In genomic region chr5:24711615-24712014, GRCm38 (mm10) we compare ENCODE assay signal across 22 mouse cellular contexts. TPM values are rescaled to one million over a fixed set of nuclear protein-coding genes. Genes with fewer than 3 reads are reported as not detected.
DNase-seq lines count a peak whose midpoint lies in the region; ATAC-seq and TF ChIP-seq lines count a peak whose summit lies in the region.
"Had no signal": no experiment of that assay in that cellular context is flagged by ENCODE, and none has a peak within 500 bp of the region (broad histone marks: within the 10 kb centered on the region; RNA-seq: fewer than 3 reads in every experiment).

No protein-coding gene starts in this region.

- TF ChIP-seq EP300 in liver, postnatal 0 days (IDR thresholded peaks at IDR 0.05; ENCODE audit: low read depth), result no peak
- no peak for TF ChIP-seq EP300 in CH12.LX (IDR thresholded peaks at IDR 0.05; ENCODE audit: low read length)

- H3K4me3 ChIP-seq in hindbrain, postnatal 0 days (ENCODE audit: low read length), result no peak overlapping the region
- no peak overlapping the region for H3K4me3 ChIP-seq in hindbrain, embryonic 12.5 days
- no peak overlapping the region for H3K4me3 ChIP-seq in liver, postnatal 0 days (ENCODE audit: low read depth, low read length)
- H3K4me3 ChIP-seq in liver, embryonic 12.5 days, result no peak overlapping the region
- H3K4me3 ChIP-seq in CH12.LX (replicated peaks in 1 of 3; ENCODE audit: low read depth in 2 of 3, low read length in 2 of 3, poor library complexity in 1 of 3), result no peak overlapping the region
- no peak overlapping the region for H3K4me3 ChIP-seq in bone marrow macrophage, adult 2 months (ENCODE audit: insufficient read depth, low read length)
- H3K4me3 ChIP-seq: embryonic facial prominence, embryonic 15.5 days; forebrain, embryonic 10.5 days; limb, embryonic 15.5 days; neural tube, embryonic 15.5 days had no signal

- H3K4me1 ChIP-seq in hindbrain, postnatal 0 days (ENCODE audit: insufficient read depth, low read length), result peaks cover 10% of the 10 kb centered on the region; the same call in 1 of the 2 replicates
- no peaks in the 10 kb centered on the region for H3K4me1 ChIP-seq in hindbrain, embryonic 12.5 days
- no peaks in the 10 kb centered on the region for H3K4me1 ChIP-seq in liver, postnatal 0 days (ENCODE audit: insufficient read depth)
- peaks cover 17% of the 10 kb centered on the region for H3K4me1 ChIP-seq in liver, embryonic 12.5 days
- H3K4me1 ChIP-seq in CH12.LX (ENCODE audit: control insufficient read depth in 1 of 2, insufficient read depth in 2 of 2), result peaks cover 0 to 20% of the 10 kb centered on the region in 2 experiments; a peak in 2 of 4 replicates
- no peaks in the 10 kb centered on the region for H3K4me1 ChIP-seq in bone marrow macrophage, adult 2 months (ENCODE audit: control insufficient read depth, insufficient read depth, low read length)
- H3K4me1 ChIP-seq: embryonic facial prominence, embryonic 15.5 days; forebrain, embryonic 10.5 days; limb, embryonic 15.5 days had no signal

- no peak for ATAC-seq in hindbrain, postnatal 0 days
- ATAC-seq in hindbrain, embryonic 12.5 days (ENCODE audit: low FRiP score), result no peak
- no peak for ATAC-seq in liver, postnatal 0 days
- ATAC-seq in liver, embryonic 12.5 days, result no peak
- ATAC-seq in megakaryocyte-erythroid progenitor cell, adult 5-6 weeks (replicated peaks; ENCODE audit: low FRiP score, low TSS enrichment, poor library complexity, severe bottlenecking), result no peak

- peaks cover 30% of the 10 kb centered on the region for H3K36me3 ChIP-seq in hindbrain, postnatal 0 days (ENCODE audit: insufficient read depth, low read length)
- H3K36me3 ChIP-seq in hindbrain, embryonic 12.5 days, result peaks cover 56% of the 10 kb centered on the region
- peaks cover 44% of the 10 kb centered on the region for H3K36me3 ChIP-seq in liver, postnatal 0 days (replicated peaks; ENCODE audit: insufficient read depth, low read length)
- peaks cover 63% of the 10 kb centered on the region for H3K36me3 ChIP-seq in liver, embryonic 12.5 days
- H3K36me3 ChIP-seq in CH12.LX (replicated peaks in 1 of 2; ENCODE audit: control insufficient read depth in 1 of 2, insufficient read depth in 1 of 2, low read length in 1 of 2), result peaks cover 46 to 67% of the 10 kb centered on the region in 2 experiments

- H3K9ac ChIP-seq in hindbrain, postnatal 0 days (replicated peaks; ENCODE audit: low read length), result no peak overlapping the region
- H3K9ac ChIP-seq in hindbrain, embryonic 12.5 days, result no peak overlapping the region
- H3K9ac ChIP-seq in liver, postnatal 0 days (replicated peaks), result no peak overlapping the region
- H3K9ac ChIP-seq in liver, embryonic 12.5 days, result no peak overlapping the region
- H3K9ac ChIP-seq in CH12.LX (ENCODE audit: insufficient read depth, low read depth), result no peak overlapping the region
- H3K9ac ChIP-seq: embryonic facial prominence, embryonic 15.5 days; limb, embryonic 15.5 days; neural tube, embryonic 15.5 days had no signal

- in situ Hi-C loops in CH12.LX (cut with MboI; ENCODE audit: low pct_ligation_motif_present, low pct_unique_long_range_greater_than_20kb, low sequenced_read_pairs), result no loop called here

- H3K27me3 ChIP-seq in hindbrain, postnatal 0 days (ENCODE audit: insufficient read depth, low read length), result no peaks in the 10 kb centered on the region
- H3K27me3 ChIP-seq in hindbrain, embryonic 12.5 days, result no peaks in the 10 kb centered on the region
- no peaks in the 10 kb centered on the region for H3K27me3 ChIP-seq in liver, postnatal 0 days (ENCODE audit: insufficient read depth, low read length)
- H3K27me3 ChIP-seq in liver, embryonic 12.5 days (replicated peaks), result no peaks in the 10 kb centered on the region
- no peaks in the 10 kb centered on the region for H3K27me3 ChIP-seq in CH12.LX (replicated peaks)
- H3K27me3 ChIP-seq: embryonic facial prominence, embryonic 15.5 days; limb, embryonic 15.5 days; neural tube, embryonic 15.5 days had no signal

- TF ChIP-seq CTCF in hindbrain, postnatal 0 days (IDR thresholded peaks at IDR 0.05; ENCODE audit: low read depth), result peak; percentile 35
- peak; percentile 40 for TF ChIP-seq CTCF in liver, postnatal 0 days (IDR thresholded peaks at IDR 0.05; ENCODE audit: low read depth)
- peak; percentile 27 to 30; a peak in 2 of 4 replicates for TF ChIP-seq CTCF in CH12.LX (conservative IDR thresholded peaks at IDR 0.05 in 1 of 2, IDR thresholded peaks at IDR 0.05 in 1 of 2; ENCODE audit: low read depth in 2 of 2, low read length in 2 of 2)
- TF ChIP-seq CTCF in bone marrow macrophage, adult 2 months (IDR thresholded peaks at IDR 0.05; ENCODE audit: low read depth, low read length), result peak; percentile 37

- H3K9me3 ChIP-seq in hindbrain, postnatal 0 days (ENCODE audit: low read length), result no peaks in the 10 kb centered on the region
- H3K9me3 ChIP-seq in hindbrain, embryonic 12.5 days (replicated peaks), result no peaks in the 10 kb centered on the region
- no peaks in the 10 kb centered on the region for H3K9me3 ChIP-seq in liver, postnatal 0 days (ENCODE audit: low read length)
- H3K9me3 ChIP-seq in liver, embryonic 12.5 days (replicated peaks), result no peaks in the 10 kb centered on the region; the same call in 1 of the 2 replicates
- peaks cover 16% of the 10 kb centered on the region for H3K9me3 ChIP-seq in CH12.LX (replicated peaks; ENCODE audit: low read length)
- H3K9me3 ChIP-seq: embryonic facial prominence, embryonic 15.5 days; limb, embryonic 15.5 days; neural tube, embryonic 15.5 days had no signal

- H3K27ac ChIP-seq in hindbrain, postnatal 0 days, result no peak overlapping the region
- no peak overlapping the region for H3K27ac ChIP-seq in hindbrain, embryonic 12.5 days
- no peak overlapping the region for H3K27ac ChIP-seq in liver, postnatal 0 days (ENCODE audit: low read depth)
- no peak overlapping the region for H3K27ac ChIP-seq in liver, embryonic 12.5 days
- no peak overlapping the region for H3K27ac ChIP-seq in CH12.LX (ENCODE audit: insufficient read depth, low read depth)
- no peak overlapping the region for H3K27ac ChIP-seq in bone marrow macrophage, adult 2 months (ENCODE audit: insufficient read depth, low read depth, low read length)
- H3K27ac ChIP-seq: embryonic facial prominence, embryonic 15.5 days; forebrain, embryonic 10.5 days; limb, embryonic 15.5 days; neural tube, embryonic 15.5 days had no signal

- TF ChIP-seq RAD21 in CH12.LX (IDR thresholded peaks at IDR 0.05; ENCODE audit: low read depth, low read length), result no peak

- no peak overlapping the region for H3K4me2 ChIP-seq in hindbrain, postnatal 0 days (ENCODE audit: low read depth, low read length)
- no peak overlapping the region for H3K4me2 ChIP-seq in hindbrain, embryonic 12.5 days (replicated peaks)
- no peak overlapping the region for H3K4me2 ChIP-seq in liver, postnatal 0 days (ENCODE audit: low read depth, low read length)
- no peak overlapping the region for H3K4me2 ChIP-seq in liver, embryonic 12.5 days
- no peak overlapping the region for H3K4me2 ChIP-seq in CH12.LX (ENCODE audit: insufficient read depth, low read depth, poor library complexity, severe bottlenecking)
- H3K4me2 ChIP-seq: embryonic facial prominence, embryonic 15.5 days; limb, embryonic 15.5 days; neural tube, embryonic 15.5 days had no signal

- DNase-seq in hindbrain, postnatal 0 days (ENCODE audit: low spot score), result no peak
- no peak for DNase-seq in liver, postnatal 0 days
- DNase-seq in CH12.LX (ENCODE audit: extremely low read depth), result no peak
- DNase-seq: cerebellum, postnatal 14 days; embryo, embryonic 11 days; gastrocnemius, postnatal 10 days; kidney, postnatal 25 days; lung, postnatal 14 days; right cerebral cortex, postnatal 25 days; thymus, postnatal 36 days had no signal

- dilution Hi-C loops in CH12.LX (cut with MboI; ENCODE audit: extremely low pct_ligation_motif_present, extremely low pct_unique_long_range_greater_than_20kb, low sequenced_read_pairs), result no loop called here

- H3K79me2 ChIP-seq in CH12.LX (replicated peaks; ENCODE audit: control insufficient read depth, extremely low read depth, insufficient read depth, poor library complexity, severe bottlenecking), result no peaks in the 10 kb centered on the region

- no peak for TF ChIP-seq POLR2A in CH12.LX (IDR thresholded peaks at IDR 0.05; ENCODE audit: low read depth, low read length)
- no peak for TF ChIP-seq POLR2A in bone marrow macrophage, adult 2 months (IDR thresholded peaks at IDR 0.05; ENCODE audit: borderline replicate concordance, low read depth, low read length)

- 99% methylated on average over 6 of the region's 6 CpGs for WGBS in hindbrain, postnatal 0 days
- WGBS in hindbrain, embryonic 12.5 days, result 94% methylated on average over 6 of the region's 6 CpGs
- WGBS in liver, postnatal 0 days (ENCODE audit: insufficient replicate concordance), result 93% methylated on average over 6 of the region's 6 CpGs
- WGBS in liver, embryonic 12.5 days (ENCODE audit: insufficient replicate concordance), result 83% methylated on average over 6 of the region's 6 CpGs

RNA-seq across cellular contexts. Expression of gene Wdr86, which starts 18.9 kb away (rescaled TPM):
- total RNA-seq in hindbrain, postnatal 0 days (2014; rRNA removed), result 15.4 and 16.0 TPM in 2 replicates
- polyA plus RNA-seq in hindbrain, postnatal 0 days (2015; fragmentation: Nextera tagmentation; extraction: Ambion mirVana), result 7.8 and 8.0 TPM in 2 replicates
- polyA plus RNA-seq in hindbrain, embryonic 12.5 days (2016; fragmentation: Nextera tagmentation; extraction: Ambion mirVana), result 17.7 and 21.0 TPM in 2 replicates
- 1.4 and 1.6 TPM in 2 replicates for polyA plus RNA-seq in liver, postnatal 0 days (2015; fragmentation: Nextera tagmentation; extraction: Ambion mirVana)
- 3.5 and 3.9 TPM in 2 replicates for polyA plus RNA-seq in liver, embryonic 12.5 days (2016; fragmentation: Nextera tagmentation; extraction: Ambion mirVana)
- total RNA-seq in CH12.LX (2012; rRNA removed) (0.08 TPM in 2 replicates), CH12.LX (2014; rRNA removed) (not detected in 2 replicates)
- polyA plus RNA-seq in CH12.LX (2012; ENCODE audit: insufficient read length, low read depth), result 0.05 and 0.16 TPM in 2 replicates
- polyA plus RNA-seq in bone marrow macrophage, adult 2 months (2012; ENCODE audit: insufficient read depth, insufficient read length, missing spikeins), result not detected in 2 replicates
- total RNA-seq in megakaryocyte-erythroid progenitor cell, adult 5-6 weeks (2014; fragmentation: Nextera tagmentation), result 0.32 TPM in 1 of 2 replicates, not detected in the other
- total RNA-seq in megakaryocyte-erythroid progenitor cell, adult 5-6 weeks (2017), result 0.42 TPM in 1 of 2 replicates, not detected in the other
- polyA plus RNA-seq: C2C12 had no signal

RNA-seq across cellular contexts. Expression of gene Nub1, which starts 26.3 kb away (rescaled TPM):
- 33.8 and 37.1 TPM in 2 replicates for total RNA-seq in hindbrain, postnatal 0 days (2014; rRNA removed)
- 40.5 and 42.5 TPM in 2 replicates for polyA plus RNA-seq in hindbrain, postnatal 0 days (2015; fragmentation: Nextera tagmentation; extraction: Ambion mirVana)
- polyA plus RNA-seq in hindbrain, embryonic 12.5 days (2016; fragmentation: Nextera tagmentation; extraction: Ambion mirVana), result 40.3 and 42.3 TPM in 2 replicates
- 12.0 and 12.5 TPM in 2 replicates for polyA plus RNA-seq in liver, postnatal 0 days (2015; fragmentation: Nextera tagmentation; extraction: Ambion mirVana)
- 16.9 and 17.5 TPM in 2 replicates for polyA plus RNA-seq in liver, embryonic 12.5 days (2016; fragmentation: Nextera tagmentation; extraction: Ambion mirVana)
- total RNA-seq in CH12.LX (2012; rRNA removed) (48.5 and 58.1 TPM in 2 replicates), CH12.LX (2014; rRNA removed) (66.5 and 69.3 TPM in 2 replicates)
- polyA plus RNA-seq in CH12.LX (2012; ENCODE audit: insufficient read length, low read depth), result 83.2 and 86.2 TPM in 2 replicates
- polyA plus RNA-seq in bone marrow macrophage, adult 2 months (2012; ENCODE audit: insufficient read depth, insufficient read length, missing spikeins), result 65.2 and 67.4 TPM in 2 replicates
- 18.4 and 22.4 TPM in 2 replicates for total RNA-seq in megakaryocyte-erythroid progenitor cell, adult 5-6 weeks (2014; fragmentation: Nextera tagmentation)
- 24.3 and 40.1 TPM in 2 replicates for total RNA-seq in megakaryocyte-erythroid progenitor cell, adult 5-6 weeks (2017)

RNA-seq across cellular contexts. Expression of gene Crygn, which starts 46.2 kb away (rescaled TPM):
- total RNA-seq in hindbrain, postnatal 0 days (2014; rRNA removed), result not detected in 2 replicates
- polyA plus RNA-seq in hindbrain, postnatal 0 days (2015; fragmentation: Nextera tagmentation; extraction: Ambion mirVana), result 4.7 and 5.4 TPM in 2 replicates
- 4.7 TPM in 1 of 2 replicates, not detected in the other for polyA plus RNA-seq in hindbrain, embryonic 12.5 days (2016; fragmentation: Nextera tagmentation; extraction: Ambion mirVana)
- 1.4 and 1.6 TPM in 2 replicates for polyA plus RNA-seq in liver, postnatal 0 days (2015; fragmentation: Nextera tagmentation; extraction: Ambion mirVana)
- polyA plus RNA-seq in liver, embryonic 12.5 days (2016; fragmentation: Nextera tagmentation; extraction: Ambion mirVana), result 0.71 TPM in 1 of 2 replicates, not detected in the other
- total RNA-seq in CH12.LX (2012; rRNA removed) (2.0 TPM in 1 of 2 replicates, not detected in the other), CH12.LX (2014; rRNA removed) (not detected in 2 replicates)
- not detected in 2 replicates for polyA plus RNA-seq in CH12.LX (2012; ENCODE audit: insufficient read length, low read depth)
- polyA plus RNA-seq in bone marrow macrophage, adult 2 months (2012; ENCODE audit: insufficient read depth, insufficient read length, missing spikeins), result not detected in 2 replicates
- not detected in 2 replicates for total RNA-seq in megakaryocyte-erythroid progenitor cell, adult 5-6 weeks (2014; fragmentation: Nextera tagmentation)
- total RNA-seq in megakaryocyte-erythroid progenitor cell, adult 5-6 weeks (2017), result not detected in 2 replicates
- total RNA-seq: gastrocnemius, postnatal 10 days; heart, adult 8-10 months; left cerebral cortex, postnatal 25 days had no signal
- polyA plus RNA-seq: C2C12; hindbrain, embryonic 11.5 days had no signal
